Mouse (Mus musculus) lung, adult 2 months (tissue): ENCODE results near the gene Hivep1. TPM values are rescaled to one million over a fixed set of nuclear protein-coding genes. Genes with fewer than 3 reads are reported as not detected.

Experiments used
- DNase-seq: peaks from one replicate; pipeline ENCODE4 v3.0.0; 2022
- H3K4me1 ChIP-seq: fragments of 200-500 bp; 2 replicates; pipeline ENCODE4 v1.6.1; 2011; ENCODE audit warnings: low read length; ENCODE audit not compliant: control insufficient read depth, insufficient read depth
- H3K4me3 ChIP-seq: fragments of 200-500 bp; replicated peaks from 2 replicates; pipeline ENCODE3; 2011; ENCODE audit warnings: low read depth, mild to moderate bottlenecking, control low read depth, low read length; ENCODE audit errors: extremely low read depth
- CTCF ChIP-seq: fragments of 200-500 bp; IDR thresholded peaks from 2 replicates; pipeline ENCODE4 v1.5.1; 2011; ENCODE audit warnings: mild to moderate bottlenecking, low read length, control low read depth; ENCODE audit not compliant: insufficient read depth
- POLR2A ChIP-seq: fragments of 200-500 bp; IDR thresholded peaks from 2 replicates; pipeline ENCODE4 v1.6.1; 2011; ENCODE audit warnings: low read depth, mild to moderate bottlenecking, control low read depth, low read length, borderline replicate concordance; ENCODE audit errors: extremely low read depth
- WGBS: fragments of 180-500 bp; shearing (Covaris S2); methylation state at CpG from one replicate; pipeline ENCODE4 v1.1.7; 2018; 5-methylcytosine and 5-hydroxymethylcytosine counted together
- polyA plus RNA-seq: library from polyadenylated mRNA; depleted of rRNA; stranded (reverse); fragments of >200 nt; gene quantifications from 2 replicates; pipeline ENCODE4 v1.2.3, GENCODE M21; 2012

The Hivep1 gene
- polyA plus RNA-seq, 1 experiment: 41.8 TPM

- Histone ChIP-seq H3K4me1 (peaks cover 3% of the 10 kb centered on the region; the same call in 1 of the 2 replicates), H3K4me3 (no peak overlapping the region)
- TF ChIP-seq CTCF: no peak
- no peak for TF ChIP-seq POLR2A
- 45% methylated on average over 11 of the region's 11 CpGs for WGBS
- DNase-seq: no peak
These were observed 56.8 kb downstream of the Hivep1 start for GRCm38 (mm10) chr13:42108483-42109215.

- WGBS: 82% methylated on average over 3 of the region's 3 CpGs
- no peak for DNase-seq
- no peak overlapping the region for H3K4me3 ChIP-seq
- peaks cover 3% of the 10 kb centered on the region; the same call in 1 of the 2 replicates for H3K4me1 ChIP-seq
- TF ChIP-seq CTCF: no peak
- no peak for TF ChIP-seq POLR2A
These were observed 58.6 kb downstream of the Hivep1 start for GRCm38 (mm10) chr13:42110416-42110815.

- TF ChIP-seq POLR2A (no peak), CTCF (no peak)
- DNase-seq: no peak
- 77% methylated on average over 6 of the region's 6 CpGs for WGBS
- Histone ChIP-seq H3K4me3 (no peak overlapping the region), H3K4me1 (peaks cover 13% of the 10 kb centered on the region)
These were observed 60.2 kb downstream of the Hivep1 start for GRCm38 (mm10) chr13:42112071-42112470.

- Histone ChIP-seq H3K4me1 (peaks cover 13% of the 10 kb centered on the region), H3K4me3 (no peak overlapping the region)
- DNase-seq: no peak
- TF ChIP-seq CTCF (no peak), POLR2A (no peak)
- 85% methylated on average over 5 of the region's 5 CpGs for WGBS
These were observed 60.9 kb downstream of the Hivep1 start for GRCm38 (mm10) chr13:42112748-42113147.

GRCm38 (mm10) chr13:42113601-42114000 is 61.8 kb downstream of the Hivep1 start:
- DNase-seq: no peak
- TF ChIP-seq POLR2A: no peak
- no peak for TF ChIP-seq CTCF
- Histone ChIP-seq H3K4me1 (peaks cover 9% of the 10 kb centered on the region), H3K4me3 (no peak overlapping the region)
- WGBS: 93% methylated on average over 7 of the region's 7 CpGs

GRCm38 (mm10) chr13:42116301-42116700 is 64.5 kb downstream of the Hivep1 start:
- Histone ChIP-seq H3K4me1 (peaks cover 9% of the 10 kb centered on the region), H3K4me3 (no peak overlapping the region)
- no peak for DNase-seq
- WGBS: 70% methylated on average over 6 of the region's 6 CpGs
- TF ChIP-seq CTCF (no peak), POLR2A (no peak)

- TF ChIP-seq POLR2A (no peak), CTCF (no peak)
- 85% methylated on average over 2 of the region's 2 CpGs for WGBS
- Histone ChIP-seq H3K4me3 (no peak overlapping the region), H3K4me1 (peaks cover 9% of the 10 kb centered on the region)
- no peak for DNase-seq
These were observed 67.2 kb downstream of the Hivep1 start for GRCm38 (mm10) chr13:42119062-42119461.

GRCm38 (mm10) chr13:42121106-42121776 is 69.4 kb downstream of the Hivep1 start:
- TF ChIP-seq POLR2A: no peak
- TF ChIP-seq CTCF: no peak
- H3K4me3 ChIP-seq: no peak overlapping the region
- 70% methylated on average over 5 of the region's 5 CpGs for WGBS
- H3K4me1 ChIP-seq: peaks cover 5% of the 10 kb centered on the region
- DNase-seq: no peak

- Histone ChIP-seq H3K4me3 (no peak overlapping the region), H3K4me1 (no peaks in the 10 kb centered on the region; the same call in 1 of the 2 replicates)
- WGBS: 78% methylated on average over 5 of the region's 5 CpGs
- no peak for DNase-seq
- no peak for TF ChIP-seq POLR2A
- TF ChIP-seq CTCF: no peak
These were observed 70.2 kb downstream of the Hivep1 start for GRCm38 (mm10) chr13:42121777-42122682.
